Mouse (Mus musculus): Measurements from ENCODE around the gene Prl6a1.

Gene Prl6a1

GRCm38 (mm10) chr13:27312334-27313225, at the start of gene Prl6a1:
TSS of gene Prl6a1 (plus strand) at chr13:27312627.
- DNase-seq, result no peak

- no peak for DNase-seq
These were observed 22.6 kb downstream of the Prl6a1 start for GRCm38 (mm10) chr13:27334989-27335388.

DNA sequence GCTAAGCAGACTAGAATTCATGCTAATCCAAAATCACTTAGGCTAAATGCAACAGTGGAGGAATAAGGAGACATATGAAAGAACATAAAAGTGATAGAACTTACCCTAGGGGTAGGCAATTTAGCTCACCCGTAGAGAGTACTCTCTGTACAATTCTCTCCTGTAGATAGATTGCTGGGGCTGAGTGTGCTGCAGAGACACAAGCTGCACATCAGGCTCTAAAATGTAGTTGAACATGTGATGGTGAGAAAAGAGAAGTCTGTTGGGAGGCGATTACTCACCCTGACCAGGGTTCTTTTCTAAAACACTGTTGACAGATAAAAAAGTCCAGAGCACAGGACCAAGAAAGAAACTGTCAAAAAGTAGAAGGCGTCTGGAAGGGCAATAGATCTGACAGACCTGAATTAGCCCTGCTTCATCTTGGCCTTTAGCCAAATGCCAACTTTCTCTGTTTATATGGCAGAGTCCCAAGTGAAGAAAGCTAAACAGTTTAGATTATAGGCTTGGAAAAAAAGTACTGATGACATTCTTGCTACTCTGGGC, 30.4 kb downstream of the Prl6a1 start:
- DNase-seq, result no peak

- no peak for DNase-seq
These were observed 32.9 kb downstream of the Prl6a1 start, which contains the start of gene Prl8a2 for GRCm38 (mm10) chr13:27345373-27345772. TSS of gene Prl8a2 (plus strand) at chr13:27345673.
